ENCODE assay signal across 23 mouse cellular contexts in genomic region chr4:155932031-155932430, GRCm38 (mm10). TPM values are rescaled to one million over a fixed set of nuclear protein-coding genes. Genes with fewer than 3 reads are reported as not detected.
DNase-seq lines count a peak whose midpoint lies in the region; TF ChIP-seq lines count a peak whose summit lies in the region.
"Had no signal": no experiment of that assay in that cellular context is flagged by ENCODE, and none has a peak within 500 bp of the region (broad histone marks: within the 10 kb centered on the region; RNA-seq: fewer than 3 reads in every experiment).

No protein-coding gene starts in this region.

- H3K27me3 ChIP-seq in MEL (ENCODE audit: control insufficient read depth in 1 of 2, insufficient read depth in 2 of 2, low read length in 2 of 2) = peaks cover 0 to 1% of the 10 kb centered on the region in 2 experiments; a peak in 1 of 4 replicates
- H3K27me3 ChIP-seq: embryonic facial prominence, embryonic 12.5 days; forebrain, embryonic 15.5 days had no signal

- H3K4me3 ChIP-seq in MEL (ENCODE audit: control insufficient read depth in 1 of 2, insufficient read depth in 1 of 2, low read depth in 2 of 2, low read length in 2 of 2) = no peak overlapping the region
- no peak overlapping the region for H3K4me3 ChIP-seq in layer of hippocampus, adult 2 months
- H3K4me3 ChIP-seq: embryonic facial prominence, embryonic 10.5 days; embryonic facial prominence, embryonic 12.5 days; forebrain, embryonic 13.5 days; forebrain, embryonic 15.5 days had no signal

- H3K9ac ChIP-seq in MEL (ENCODE audit: control insufficient read depth, low read depth, low read length, poor library complexity, severe bottlenecking) = no peak overlapping the region
- H3K9ac ChIP-seq: embryonic facial prominence, embryonic 12.5 days; forebrain, embryonic 13.5 days; forebrain, embryonic 15.5 days; forebrain, postnatal 0 days had no signal

- no peak for TF ChIP-seq CTCF in MEL (IDR thresholded peaks at IDR 0.05 in 2 of 3, conservative IDR thresholded peaks at IDR 0.05 in 1 of 3; ENCODE audit: control insufficient read depth in 1 of 3, insufficient read depth in 1 of 3, low read depth in 2 of 3, low read length in 3 of 3, poor library complexity in 1 of 3, severe bottlenecking in 1 of 3)
- TF ChIP-seq CTCF in layer of hippocampus, adult 2 months (conservative IDR thresholded peaks at IDR 0.05) = no peak

- TF ChIP-seq RAD21 in MEL (IDR thresholded peaks at IDR 0.05; ENCODE audit: low read depth, low read length) = no peak

- DNase-seq in 416B (ENCODE audit: low read depth) (peak; percentile 34), ES-CJ7 (ENCODE audit: low read depth, low spot score) (peak; percentile 79), MEL (ENCODE audit: low read depth, low spot score) (peak; percentile 63), ZHBTc4 (ENCODE audit: low read depth, low spot score) (peak; percentile 74)
- no peak for DNase-seq in cerebellum, postnatal 4 days (ENCODE audit: low spot score in 2 of 2)
- no peak for DNase-seq in layer of hippocampus, adult 2 months (ENCODE audit: low spot score in 2 of 2)
- no peak for DNase-seq in layer of hippocampus, adult 9-11 months
- DNase-seq: adrenal gland, adult 2 months; adrenal gland, postnatal 10 days; adrenal gland, postnatal 25 days; B cell, adult 2 months; cerebellum, adult 11 months; cerebellum, adult 18-20 months; cerebellum, adult 8-10 months; cerebellum, adult 9-11 months; cerebellum, postnatal 14 days; cerebellum, postnatal 36 days; forebrain, postnatal 0 days had no signal

- no peak for TF ChIP-seq EP300 in MEL (IDR thresholded peaks at IDR 0.05; ENCODE audit: low read depth in 1 of 2, low read length in 2 of 2)

- H3K79me2 ChIP-seq in MEL (ENCODE audit: control insufficient read depth, insufficient read depth, low read length, poor library complexity) = peaks cover 1% of the 10 kb centered on the region; the same call in 1 of the 2 replicates

- no peak overlapping the region for H3K27ac ChIP-seq in MEL (ENCODE audit: control insufficient read depth, low read depth, low read length)
- no peak overlapping the region for H3K27ac ChIP-seq in layer of hippocampus, adult 2 months
- H3K27ac ChIP-seq: embryonic facial prominence, embryonic 10.5 days; embryonic facial prominence, embryonic 12.5 days; forebrain, embryonic 13.5 days; forebrain, embryonic 15.5 days had no signal

- no peak for TF ChIP-seq POLR2A in MEL (IDR thresholded peaks at IDR 0.05; ENCODE audit: control insufficient read depth in 1 of 2, insufficient read depth in 1 of 2, low read depth in 1 of 2, low read length in 2 of 2, poor library complexity in 1 of 2)

- no peaks in the 10 kb centered on the region for H3K9me3 ChIP-seq in MEL (replicated peaks; ENCODE audit: insufficient read depth, low read length)
- H3K9me3 ChIP-seq: embryonic facial prominence, embryonic 10.5 days; embryonic facial prominence, embryonic 12.5 days; forebrain, embryonic 13.5 days; forebrain, embryonic 15.5 days; G1E had no signal

- H3K4me1 ChIP-seq in MEL (ENCODE audit: control insufficient read depth in 1 of 2, insufficient read depth in 2 of 2, low read length in 2 of 2) = 0 out of 4 replicates have a peak, but pooled peaks cover 0 to 3% of the 10 kb centered on the region in 2 experiments
- H3K4me1 ChIP-seq: embryonic facial prominence, embryonic 10.5 days; embryonic facial prominence, embryonic 12.5 days; forebrain, embryonic 13.5 days; forebrain, embryonic 15.5 days had no signal

- H3K36me3 ChIP-seq in MEL (ENCODE audit: control insufficient read depth in 1 of 2, insufficient read depth in 2 of 2, low read length in 2 of 2) = no peaks in the 10 kb centered on the region
- H3K36me3 ChIP-seq: embryonic facial prominence, embryonic 10.5 days; embryonic facial prominence, embryonic 12.5 days; forebrain, embryonic 15.5 days; G1E had no signal

TF ChIP-seq in MEL, 35 proteins besides CTCF, POLR2A, EP300 and RAD21:
- TF ChIP-seq GABPA (IDR thresholded peaks at IDR 0.05; ENCODE audit: low read depth, low read length) = no peak
- no peak for TF ChIP-seq MAX (IDR thresholded peaks at IDR 0.05; ENCODE audit: low read length)
- TF ChIP-seq MEF2A (IDR thresholded peaks at IDR 0.05; ENCODE audit: extremely low read depth, insufficient replicate concordance, low read depth, low read length, poor library complexity, severe bottlenecking) = no peak
- no peak for TF ChIP-seq POLR2AphosphoS5 (IDR thresholded peaks at IDR 0.05; ENCODE audit: borderline replicate concordance, low read depth, low read length)

RNA-seq across cellular contexts. Expression of gene Ube2j2, which starts 11.6 kb away (rescaled TPM):
- total RNA-seq in MEL (2012; rRNA removed) = 120 and 121 TPM in 2 replicates
- 100 to 1,000 TPM in 1 of 2 experiments, not detected in 1; 172 TPM for polyA plus RNA-seq in MEL (2012; ENCODE audit: insufficient read depth in 1 of 2, insufficient read length in 2 of 2, low read depth in 1 of 2, low replicate concordance in 2 of 2, missing spikeins in 1 of 2)
- 10 to 100 TPM; 69.8 to 71.2 TPM for total RNA-seq in layer of hippocampus, adult 2 months (2021)

RNA-seq across cellular contexts. Expression of gene C1qtnf12, which starts 30.1 kb away (rescaled TPM):
- 1.2 and 1.8 TPM in 2 replicates for total RNA-seq in MEL (2012; rRNA removed)
- 1 to 10 TPM in 1 of 2 experiments, not detected in 1; 2.9 TPM for polyA plus RNA-seq in MEL (2012; ENCODE audit: insufficient read depth in 1 of 2, insufficient read length in 2 of 2, low read depth in 1 of 2, low replicate concordance in 2 of 2, missing spikeins in 1 of 2)
- total RNA-seq in layer of hippocampus, adult 2 months (2021) = 10 to 100 TPM; 11.5 to 18.0 TPM

RNA-seq across cellular contexts. Expression of gene Acap3, which starts 40.4 kb away (rescaled TPM):
- total RNA-seq in MEL (2012; rRNA removed) = 17.6 and 24.5 TPM in 2 replicates
- 10 to 100 TPM in 1 of 2 experiments, not detected in 1; 39.1 TPM for polyA plus RNA-seq in MEL (2012; ENCODE audit: insufficient read depth in 1 of 2, insufficient read length in 2 of 2, low read depth in 1 of 2, low replicate concordance in 2 of 2, missing spikeins in 1 of 2)
- total RNA-seq in layer of hippocampus, adult 2 months (2021) = 100 to 1,000 TPM; 121 to 129 TPM

RNA-seq across cellular contexts. Expression of gene Pusl1, which starts 40.5 kb away (rescaled TPM):
- total RNA-seq in MEL (2012; rRNA removed) = 50.0 and 65.2 TPM in 2 replicates
- 10 to 100 TPM in 1 of 2 experiments, not detected in 1; 68.4 TPM for polyA plus RNA-seq in MEL (2012; ENCODE audit: insufficient read depth in 1 of 2, insufficient read length in 2 of 2, low read depth in 1 of 2, low replicate concordance in 2 of 2, missing spikeins in 1 of 2)
- total RNA-seq in layer of hippocampus, adult 2 months (2021) = 10 to 100 TPM; 62.3 to 68.1 TPM

Comparison
In these comparisons a context has a peak if more than half of its experiments do, and no peak if none do; other contexts are left out.
1. DNase-seq: peak in 416B (single experiment), ES-CJ7 (single experiment), MEL (single experiment) and ZHBTc4 (single experiment); none in cerebellum, postnatal 4 days (0 of 2), layer of hippocampus, adult 2 months (0 of 2) and layer of hippocampus, adult 9-11 months (single experiment).